Mouse (Mus musculus) CH12.LX (cell line): Measurements from ENCODE around the gene Tmem60.

Source experiments
- CHD2 ChIP-seq: IDR thresholded peaks from 2 replicates; pipeline ENCODE4 v1.6.1; 2011; ENCODE audit warnings: low read length, improper control_type of control experiment
- CTCF ChIP-seq, 2 experiments: IDR thresholded peaks in 1 of 2; conservative IDR thresholded peaks in 1 of 2; 2 replicates each; pipeline ENCODE4 v1.5.1; 2011 to 2012; ENCODE audit warnings: low read depth in 2 of 2, low read length in 2 of 2, improper control_type of control experiment in 1 of 2, inconsistent platforms in 1 of 2, mild to moderate bottlenecking in 1 of 2, moderate library complexity in 1 of 2
- MAFK ChIP-seq: IDR thresholded peaks from 2 replicates; pipeline ENCODE4 v1.6.1; 2011; ENCODE audit warnings: low read length, improper control_type of control experiment; ENCODE audit not compliant: insufficient replicate concordance
- POLR2A ChIP-seq: IDR thresholded peaks from 2 replicates; pipeline ENCODE4 v1.6.1; 2011; ENCODE audit warnings: low read depth, mild to moderate bottlenecking, improper control_type of control experiment, low read length

DNA sequence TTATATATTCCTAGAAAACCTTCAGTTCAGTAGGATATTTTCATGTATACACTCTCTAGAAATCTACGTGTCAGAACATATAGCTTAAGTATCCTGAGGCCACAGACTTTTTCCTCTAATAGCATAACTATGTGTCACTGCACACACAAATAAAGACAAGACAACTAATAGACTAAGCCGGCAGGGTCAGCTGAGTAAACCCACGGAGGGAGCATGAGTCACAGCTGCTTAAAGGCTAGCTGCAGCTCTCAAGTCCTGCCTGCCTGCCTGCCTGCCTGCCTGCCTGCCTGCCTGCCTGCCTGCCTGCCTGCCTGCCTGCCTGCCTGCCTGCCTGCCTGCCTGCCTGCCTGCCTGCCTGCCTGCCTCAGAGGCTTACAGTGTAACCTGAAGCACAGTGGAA lies 43.5 kb downstream of the Tmem60 start:
- TF ChIP-seq MAFK (no peak), CHD2 (no peak), POLR2A (no peak), CTCF (conservative IDR thresholded peaks at IDR 0.05 in 1 of 2, IDR thresholded peaks at IDR 0.05 in 1 of 2; ENCODE audit: low read depth in 2 of 2, low read length in 2 of 2) (no peak)
